Mouse (Mus musculus): ENCODE data around the gene Ubox5. TPM values are rescaled to one million over a fixed set of nuclear protein-coding genes. Genes with fewer than 3 reads are reported as not detected.
"Not testable (repeated sequence)": the region's sequence is repeated elsewhere in the genome, so short reads cannot be mapped to it uniquely, and the experiment has no call there.

Ubox5 gene
- total RNA-seq (2021), result 7.5 and 7.9 TPM in 2 replicates
- long read RNA-seq, partial matches to known transcripts, result 2 of 8 reads
- long read RNA-seq, other reads (novel, unspliced or antisense), result 4 of 8 reads

GRCm38 (mm10) chr2:130629839-130630203, at the start of gene Ubox5, which contains the start of gene Fastkd5:
Gene Ubox5 (minus strand): TSS chr2:130630038.
Gene Fastkd5 (minus strand): TSS chr2:130630027.
- DNase-seq, result peak; percentile 91

- no peak for DNase-seq
Measured at GRCm38 (mm10) chr2:130679154-130679553, 49.3 kb upstream of the Ubox5 start.

GRCm38 (mm10) chr2:130677211-130677610, 47.4 kb upstream of the Ubox5 start:
- DNase-seq, result peak; percentile 29

- peak; percentile 84 for DNase-seq
Measured at GRCm38 (mm10) chr2:130667559-130667958, 37.7 kb upstream of the Ubox5 start, which contains the start of gene Itpa. Gene Itpa (plus strand): TSS chr2:130667610.

GRCm38 (mm10) chr2:130664102-130664701, 34.4 kb upstream of the Ubox5 start, which contains the start of gene Ddrgk1:
Gene Ddrgk1 (minus strand): TSS chr2:130664659.
- DNase-seq, result peak; percentile 91

GRCm38 (mm10) chr2:130663342-130663741, 33.5 kb upstream of the Ubox5 start:
- DNase-seq, result no peak

GRCm38 (mm10) chr2:130658530-130658929, 28.7 kb upstream of the Ubox5 start:
- DNase-seq, result no peak

GRCm38 (mm10) chr2:130657541-130657940, 27.7 kb upstream of the Ubox5 start:
- DNase-seq, result no peak

GRCm38 (mm10) chr2:130656536-130656935, 26.7 kb upstream of the Ubox5 start:
- no peak for DNase-seq

- DNase-seq, result no peak
Measured at GRCm38 (mm10) chr2:130655660-130656339, 26.0 kb upstream of the Ubox5 start.

- DNase-seq, result no peak
Measured at GRCm38 (mm10) chr2:130653760-130654159, 23.9 kb upstream of the Ubox5 start.

- DNase-seq, result no peak
Measured at GRCm38 (mm10) chr2:130653303-130653702, 23.5 kb upstream of the Ubox5 start.

- not testable (repeated sequence) for DNase-seq
Measured at GRCm38 (mm10) chr2:130649028-130649427, 19.2 kb upstream of the Ubox5 start.

- DNase-seq, result no peak
Measured at GRCm38 (mm10) chr2:130645198-130645597, 15.4 kb upstream of the Ubox5 start.

- DNase-seq, result peak; percentile 98
Measured at GRCm38 (mm10) chr2:130642684-130643369, 13.0 kb upstream of the Ubox5 start, which contains the start of gene Lzts3. Gene Lzts3 (minus strand): TSS chr2:130642803.

GRCm38 (mm10) chr2:130642197-130642660, 12.4 kb upstream of the Ubox5 start:
- no peak for DNase-seq

GRCm38 (mm10) chr2:130641351-130642025, 11.7 kb upstream of the Ubox5 start:
- no peak for DNase-seq

GRCm38 (mm10) chr2:130639276-130639675, 9.4 kb upstream of the Ubox5 start:
- DNase-seq, result no peak

- peak; percentile 49 for DNase-seq
Measured at GRCm38 (mm10) chr2:130638101-130638611, 8.3 kb upstream of the Ubox5 start.

- DNase-seq, result no peak
Measured at GRCm38 (mm10) chr2:130635847-130636246, 6.0 kb upstream of the Ubox5 start.

- no peak for DNase-seq
Measured at GRCm38 (mm10) chr2:130634739-130635411, 5.0 kb upstream of the Ubox5 start.
